Mouse (Mus musculus) cortical plate, adult 2 months (tissue): ENCODE data around the gene Hspa4.

Source experiments
- CTCF ChIP-seq: fragments of 200-500 bp; IDR thresholded peaks from 2 replicates; pipeline ENCODE4 v1.5.1; 2011; ENCODE audit warnings: mild to moderate bottlenecking, control low read depth, low read length; ENCODE audit not compliant: insufficient read depth; ENCODE audit errors: extremely low read depth
- POLR2A ChIP-seq: fragments of 200-500 bp; IDR thresholded peaks from 2 replicates; pipeline ENCODE4 v1.6.1; 2011; ENCODE audit warnings: mild to moderate bottlenecking, low read length, control low read depth; ENCODE audit not compliant: insufficient read depth; ENCODE audit errors: extremely low read depth

- TF ChIP-seq CTCF (no peak), POLR2A (no peak)
These were observed 66.7 kb downstream of the Hspa4 start for GRCm38 (mm10) chr11:53233590-53233989.
